Mouse (Mus musculus): ENCODE results near the gene Rpgrip1l. TPM values are rescaled to one million over a fixed set of nuclear protein-coding genes. Genes with fewer than 3 reads are reported as not detected.

Rpgrip1l gene
- total RNA-seq, 2 experiments from 2014 or later = 26.0 to 28.5 TPM

- DNase-seq (ENCODE audit: low spot score in 2 of 2) = peak; percentile 42 to 79
- intact Hi-C loops (cut with DNase I) = no loop called here
Observed at GRCm38 (mm10) chr8:91338389-91339154, 25.5 kb upstream of the Rpgrip1l start.

GRCm38 (mm10) chr8:91329461-91329850 is 16.4 kb upstream of the Rpgrip1l start:
- intact Hi-C loops (cut with DNase I) = no loop called here
- DNase-seq (ENCODE audit: low spot score in 2 of 2) = no peak

DNA sequence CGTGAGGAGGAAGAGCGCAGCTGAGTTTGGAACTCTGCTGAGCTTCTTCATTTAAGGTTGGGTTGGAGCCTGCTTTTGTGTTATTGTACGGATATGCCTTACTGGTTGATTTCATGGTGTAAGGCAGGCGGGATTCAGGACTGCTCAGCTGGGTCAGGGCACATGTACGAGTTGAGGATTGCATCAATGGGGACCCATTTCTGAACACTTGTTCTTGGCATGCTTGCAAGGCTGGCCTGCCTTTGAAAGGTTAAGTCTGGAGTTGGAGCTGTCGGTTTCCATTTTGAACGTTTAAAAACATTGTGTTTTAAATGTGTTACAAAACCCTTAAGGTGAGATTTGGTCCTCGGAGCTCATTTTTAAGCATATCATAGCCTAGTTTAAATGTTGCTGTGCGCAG is 16.0 kb upstream of the Rpgrip1l start:
- no peak for DNase-seq (ENCODE audit: low spot score in 2 of 2)

DNA sequence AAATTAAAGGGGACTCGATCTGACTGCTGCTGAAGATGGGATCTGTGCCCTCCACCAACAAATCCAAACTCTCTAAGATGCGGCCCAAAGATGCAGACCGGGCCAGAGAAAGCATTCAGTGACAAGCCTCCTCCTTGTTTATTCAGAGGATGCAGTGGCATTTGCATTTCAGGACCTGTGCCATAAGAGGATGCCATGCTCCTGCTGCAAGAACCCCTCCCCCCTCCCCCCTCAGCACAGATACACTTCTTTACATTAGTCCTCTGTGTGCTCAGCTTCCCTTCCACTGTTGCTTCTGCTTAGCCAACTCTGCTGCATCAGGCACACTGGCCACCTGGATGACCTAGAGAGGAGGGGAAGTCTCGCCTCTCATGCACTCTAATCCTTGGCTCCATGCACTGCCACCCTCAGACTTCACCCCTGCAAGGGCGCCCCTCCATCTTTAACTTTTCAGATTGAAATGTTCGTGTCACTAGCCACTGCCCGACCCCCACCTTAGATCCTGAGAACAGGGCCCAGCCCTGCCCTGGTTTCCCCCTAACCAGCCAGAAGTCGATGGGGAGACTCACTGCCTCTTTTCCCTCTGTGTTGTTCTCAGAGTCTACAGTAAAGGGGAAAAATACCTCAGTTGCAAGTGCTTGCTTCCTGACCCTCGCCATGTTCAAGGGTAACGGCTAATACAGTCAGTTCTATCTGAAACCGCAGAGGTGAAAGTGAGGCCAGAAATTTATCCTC is 14.6 kb upstream of the Rpgrip1l start:
- intact Hi-C loops (cut with DNase I) = no loop called here
- no peak for DNase-seq (ENCODE audit: low spot score in 2 of 2)

More for the DNA sequence above, 16.0 kb upstream of the Rpgrip1l start:
- intact Hi-C loops (cut with DNase I) = no loop called here

DNA sequence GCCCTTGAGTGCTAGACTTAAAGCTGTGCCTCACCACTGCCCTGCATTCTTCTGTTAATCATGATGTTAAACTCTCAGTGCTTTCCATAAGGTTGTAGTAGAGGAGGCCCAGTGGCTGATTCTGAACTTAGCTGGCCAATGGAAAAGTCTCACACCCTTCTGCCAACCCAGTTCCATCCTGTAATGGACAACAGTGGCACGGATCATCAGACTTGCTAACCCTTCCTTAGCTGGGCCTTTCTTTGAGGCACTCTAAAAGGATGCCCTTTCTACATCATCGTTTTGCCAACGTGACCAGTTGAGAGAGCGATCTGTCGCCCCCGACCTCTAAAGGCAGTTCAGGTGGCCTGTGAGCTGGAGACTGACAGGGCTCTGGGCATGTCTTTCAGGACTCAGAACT is 13.9 kb upstream of the Rpgrip1l start:
- no peak for DNase-seq (ENCODE audit: low spot score in 2 of 2)
- intact Hi-C loops (cut with DNase I) = no loop called here

- DNase-seq (ENCODE audit: low spot score in 2 of 2) = no peak
- intact Hi-C loops (cut with DNase I) = no loop called here
Observed at GRCm38 (mm10) chr8:91326018-91326417, 13.0 kb upstream of the Rpgrip1l start.

DNA sequence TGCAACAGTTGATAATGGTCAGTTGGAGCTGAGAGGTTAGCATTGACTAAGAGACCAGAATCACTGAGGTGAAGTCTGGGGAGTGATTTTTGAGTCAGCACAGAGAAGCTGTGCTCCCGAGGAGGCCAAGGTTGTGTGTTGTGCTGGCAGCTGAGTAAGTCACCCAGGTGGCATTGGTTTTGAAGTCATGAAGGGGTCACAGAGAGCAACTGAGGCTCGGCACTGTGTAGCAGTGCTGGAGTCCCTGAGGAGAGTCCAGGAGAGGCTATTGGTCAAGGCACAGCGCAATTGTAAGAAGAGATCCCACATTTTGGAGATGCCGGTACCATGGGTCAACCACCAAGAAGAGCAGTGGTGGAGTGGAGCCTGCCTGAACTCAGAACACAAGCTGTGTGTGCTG is 11.9 kb upstream of the Rpgrip1l start:
- DNase-seq (ENCODE audit: low spot score in 2 of 2) = no peak
- intact Hi-C loops (cut with DNase I) = no loop called here

GRCm38 (mm10) chr8:91324271-91324670 is 11.2 kb upstream of the Rpgrip1l start:
- DNase-seq (ENCODE audit: low spot score in 2 of 2) = no peak

GRCm38 (mm10) chr8:91323511-91323910 is 10.4 kb upstream of the Rpgrip1l start:
- peak in 1 of 2 experiments; percentile 47 for DNase-seq (ENCODE audit: low spot score in 2 of 2)
- intact Hi-C loops (cut with DNase I) = no loop called here

More at GRCm38 (mm10) chr8:91324271-91324670, 11.2 kb upstream of the Rpgrip1l start:
- intact Hi-C loops (cut with DNase I) = no loop called here

GRCm38 (mm10) chr8:91318938-91319729 is 6.1 kb upstream of the Rpgrip1l start:
- DNase-seq (ENCODE audit: low spot score in 2 of 2) = no peak
- intact Hi-C loops (cut with DNase I) = loop anchor here (10.0 kb wide), 1 partner anchor 1036 kb away; the partner anchor contains the start of gene Irx5

- no peak for DNase-seq (ENCODE audit: low spot score in 2 of 2)
- intact Hi-C loops (cut with DNase I) = loop anchor here (10.0 kb wide), 1 partner anchor 1037 kb away; the partner anchor contains the start of gene Irx5
Observed at GRCm38 (mm10) chr8:91317567-91318227, 4.6 kb upstream of the Rpgrip1l start.

- intact Hi-C loops (cut with DNase I) = loop anchor here (10.0 kb wide), 1 partner anchor 1042 kb away; the partner anchor contains the start of gene Irx5
- DNase-seq (ENCODE audit: low spot score in 2 of 2) = no peak
Observed at GRCm38 (mm10) chr8:91312342-91312741, 720 bp downstream of the Rpgrip1l start.

GRCm38 (mm10) chr8:91304481-91305386 is 8.3 kb downstream of the Rpgrip1l start:
- no peak for DNase-seq (ENCODE audit: low spot score in 2 of 2)
- intact Hi-C loops (cut with DNase I) = no loop called here

DNA sequence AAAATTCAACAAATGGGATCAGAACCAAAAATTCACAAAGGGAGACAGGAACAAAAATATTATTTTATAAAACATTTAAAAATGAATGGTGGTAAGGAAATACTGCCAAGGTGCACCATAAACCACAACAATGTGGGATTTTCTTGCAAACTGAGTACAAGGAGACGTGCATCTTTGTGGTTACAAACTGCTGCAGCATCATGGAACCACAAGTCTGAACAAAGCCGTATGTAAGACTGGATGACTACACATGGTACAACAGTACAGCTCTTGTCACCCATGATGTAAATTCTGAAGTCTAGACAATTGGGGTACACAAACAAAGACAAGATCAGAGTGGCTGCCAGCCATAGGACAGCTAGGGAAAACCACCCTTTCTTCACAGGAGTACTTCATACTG is 14.4 kb downstream of the Rpgrip1l start:
- no peak for DNase-seq (ENCODE audit: low spot score in 2 of 2)
- intact Hi-C loops (cut with DNase I) = no loop called here

- intact Hi-C loops (cut with DNase I) = no loop called here
- DNase-seq (ENCODE audit: low spot score in 2 of 2) = no peak
Observed at GRCm38 (mm10) chr8:91295786-91296185, 17.3 kb downstream of the Rpgrip1l start.

DNA sequence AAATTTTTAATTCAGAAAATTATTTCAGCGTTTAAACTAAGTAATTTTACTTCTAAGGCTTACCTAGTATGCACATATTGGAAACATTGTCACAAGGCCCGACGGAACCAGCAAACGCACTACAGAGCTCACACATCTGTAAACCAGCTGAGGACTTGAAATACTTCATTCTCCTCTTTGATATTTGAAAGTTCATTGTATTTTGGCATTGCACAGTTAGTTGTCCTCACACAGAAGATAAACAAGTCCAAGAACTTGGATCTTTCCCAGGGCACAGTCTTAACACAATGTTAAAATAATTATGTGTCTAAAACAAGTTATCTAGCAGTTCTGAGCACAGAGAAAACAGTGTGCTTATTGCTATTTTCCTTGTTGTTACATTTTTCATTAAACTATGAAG is 22.5 kb downstream of the Rpgrip1l start:
- intact Hi-C loops (cut with DNase I) = no loop called here
- no peak for DNase-seq (ENCODE audit: low spot score in 2 of 2)

GRCm38 (mm10) chr8:91286237-91286636 is 26.8 kb downstream of the Rpgrip1l start:
- DNase-seq (ENCODE audit: low spot score in 2 of 2) = no peak
- intact Hi-C loops (cut with DNase I) = no loop called here

GRCm38 (mm10) chr8:91283815-91284214 is 29.2 kb downstream of the Rpgrip1l start:
- intact Hi-C loops (cut with DNase I) = no loop called here
- DNase-seq (ENCODE audit: low spot score in 2 of 2) = no peak

Measured in left cerebral cortex, postnatal 25 days (tissue).